Mouse (Mus musculus): ENCODE results near the gene Otx2.

The Otx2 gene

GRCm38 (mm10) chr14:48673541-48673940 is at the start of gene Otx2:
Gene Otx2, minus strand, starts transcription at chr14:48673819.
- no peak for DNase-seq (ENCODE audit: low spot score)

GRCm38 (mm10) chr14:48722763-48723162 is 49.1 kb upstream of the Otx2 start:
- DNase-seq (ENCODE audit: low spot score): no peak

- DNase-seq (ENCODE audit: low spot score): no peak
Measured at GRCm38 (mm10) chr14:48719296-48719695, 45.7 kb upstream of the Otx2 start.

GRCm38 (mm10) chr14:48717632-48718279 is 44.1 kb upstream of the Otx2 start:
- no peak for DNase-seq (ENCODE audit: low spot score)

GRCm38 (mm10) chr14:48716456-48716855 is 42.8 kb upstream of the Otx2 start:
- no peak for DNase-seq (ENCODE audit: low spot score)

- no peak for DNase-seq (ENCODE audit: low spot score)
Measured at GRCm38 (mm10) chr14:48710871-48711370, 37.3 kb upstream of the Otx2 start.

GRCm38 (mm10) chr14:48710062-48710870 is 36.6 kb upstream of the Otx2 start:
- no peak for DNase-seq (ENCODE audit: low spot score)

GRCm38 (mm10) chr14:48709371-48710061 is 35.9 kb upstream of the Otx2 start:
- peak; percentile 12 for DNase-seq (ENCODE audit: low spot score)

GRCm38 (mm10) chr14:48707844-48708383 is 34.3 kb upstream of the Otx2 start:
- DNase-seq (ENCODE audit: low spot score): no peak

GRCm38 (mm10) chr14:48707391-48707790 is 33.8 kb upstream of the Otx2 start:
- DNase-seq (ENCODE audit: low spot score): no peak

- no peak for DNase-seq (ENCODE audit: low spot score)
Measured at GRCm38 (mm10) chr14:48700790-48701370, 27.3 kb upstream of the Otx2 start.

GRCm38 (mm10) chr14:48679590-48679989 is 6.0 kb upstream of the Otx2 start:
- DNase-seq (ENCODE audit: low spot score): no peak

GRCm38 (mm10) chr14:48678674-48679073 is 5.1 kb upstream of the Otx2 start:
- DNase-seq (ENCODE audit: low spot score): no peak

GRCm38 (mm10) chr14:48674036-48674831 is 615 bp upstream of the Otx2 start:
- DNase-seq (ENCODE audit: low spot score): no peak

GRCm38 (mm10) chr14:48672611-48673176 is 925 bp downstream of the Otx2 start:
- no peak for DNase-seq (ENCODE audit: low spot score)

GRCm38 (mm10) chr14:48671480-48672240 is 2.0 kb downstream of the Otx2 start:
- DNase-seq (ENCODE audit: low spot score): no peak

GRCm38 (mm10) chr14:48670761-48671479 is 2.7 kb downstream of the Otx2 start:
- DNase-seq (ENCODE audit: low spot score): no peak

- DNase-seq (ENCODE audit: low spot score): no peak
Measured at GRCm38 (mm10) chr14:48670258-48670630, 3.4 kb downstream of the Otx2 start.

- no peak for DNase-seq (ENCODE audit: low spot score)
Measured at GRCm38 (mm10) chr14:48669541-48670257, 3.9 kb downstream of the Otx2 start.

Data from testis, postnatal 14 days (tissue).